Mouse (Mus musculus): Measurements from ENCODE around the gene Olfr57.

DNA sequence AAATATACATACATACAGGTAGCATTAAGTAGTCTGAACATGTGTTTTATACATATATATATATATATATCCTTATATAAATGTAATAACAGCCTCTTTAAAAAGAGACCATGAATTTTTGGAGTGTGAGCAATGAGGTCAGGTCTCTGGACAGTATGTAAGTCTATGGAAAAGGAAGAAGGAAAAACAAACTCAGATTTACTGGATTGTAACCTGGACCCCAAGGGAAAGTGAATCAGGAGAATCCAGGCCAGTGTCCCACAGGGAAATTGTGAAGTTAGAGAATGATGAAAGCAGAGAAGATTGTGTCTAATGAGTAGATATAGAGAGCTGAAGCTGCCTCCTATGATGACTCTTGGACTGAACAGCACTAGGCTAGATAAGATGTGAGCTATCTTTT lies 47.8 kb upstream of the Olfr57 start, which contains the start of gene Olfr1352:
- TF ChIP-seq CTCF (IDR thresholded peaks at IDR 0.05; ENCODE audit: extremely low read depth, insufficient read length, insufficient replicate concordance, low read depth, low read length): no peak
- no peak for TF ChIP-seq POLR2A (IDR thresholded peaks at IDR 0.05; ENCODE audit: low read depth, low read length)

Measured in small intestine, adult 2 months (tissue).